Mouse (Mus musculus) olfactory bulb, adult 2 months (tissue): ENCODE measurements around the gene G6pdx.

ENCODE experiments used
- CTCF ChIP-seq: fragments of 200-500 bp; IDR thresholded peaks from 2 replicates; pipeline ENCODE4 v1.5.1; 2012; ENCODE audit warnings: low read depth, mild to moderate bottlenecking, low read length, moderate library complexity; ENCODE audit not compliant: insufficient read depth
- POLR2A ChIP-seq: fragments of 200-500 bp; IDR thresholded peaks from 2 replicates; pipeline ENCODE4 v1.6.1; 2012; ENCODE audit warnings: mild to moderate bottlenecking, low read depth, low read length, moderate library complexity; ENCODE audit not compliant: insufficient read depth

GRCm38 (mm10) chrX:74452773-74453172 lies 23.8 kb upstream of the G6pdx start:
- no peak for TF ChIP-seq CTCF
- no peak for TF ChIP-seq POLR2A
